Mouse (Mus musculus) kidney, postnatal 25 days (tissue): ENCODE measurements around the gene Ift20.

Experiments
- DNase-seq, 2 experiments: peaks; one replicate each; pipeline ENCODE4 v3.0.0; 2021; ENCODE audit warnings: mixed read lengths in 2 of 2

Ift20 gene

GRCm38 (mm10) chr11:78536080-78536689 lies at the start of gene Ift20, which contains the start of gene Tnfaip1:
Gene Ift20, plus strand, starts transcription at chr11:78536361.
Gene Tnfaip1, minus strand, starts transcription at chr11:78536332.
- DNase-seq = peak; percentile 99

GRCm38 (mm10) chr11:78488168-78488567 lies 48.0 kb upstream of the Ift20 start:
- peak; percentile 70 to 80 for DNase-seq

DNA sequence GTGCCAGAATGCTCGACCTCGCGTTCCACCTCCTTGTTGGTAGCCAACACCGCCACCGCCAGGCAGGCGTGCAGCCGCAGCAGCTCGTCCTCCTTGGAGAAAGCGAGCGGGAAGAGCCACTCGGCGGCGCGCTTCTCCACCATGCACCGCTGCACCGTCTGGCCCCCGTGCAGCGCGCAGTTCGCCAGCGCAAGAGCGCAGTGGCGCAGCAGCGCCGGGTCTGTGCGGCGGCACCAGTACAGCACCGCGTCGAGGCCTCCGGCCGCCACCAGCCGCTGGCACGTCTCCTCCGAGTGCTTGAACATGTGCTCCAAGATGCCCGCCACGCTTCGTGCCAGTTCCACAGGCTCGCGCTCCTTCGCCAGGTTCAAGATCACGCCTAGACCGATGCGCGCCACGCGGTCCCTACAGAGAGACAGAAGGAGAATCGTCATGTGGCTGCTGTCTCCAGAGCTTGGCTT lies 45.4 kb upstream of the Ift20 start:
- DNase-seq = peak; percentile 8 to 47

DNA sequence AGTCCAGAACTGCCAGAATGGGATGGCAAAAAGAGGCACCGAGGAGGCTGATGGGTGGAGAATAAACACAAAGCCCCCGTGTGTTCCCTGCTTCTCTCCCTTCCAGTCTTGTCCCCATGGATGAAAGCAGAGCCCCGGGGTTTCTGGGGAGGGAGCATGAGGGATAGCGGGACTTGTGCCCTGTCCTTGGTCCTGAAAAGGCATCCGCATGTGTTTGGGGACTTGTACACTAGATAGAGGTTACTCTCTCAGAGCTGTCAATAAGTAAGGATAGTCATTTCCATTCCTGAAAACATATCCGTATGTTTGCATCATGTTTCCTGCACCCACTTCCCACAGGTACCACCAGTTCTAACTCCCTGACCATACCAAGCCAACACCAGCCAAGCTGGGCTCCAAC lies 40.3 kb upstream of the Ift20 start:
- DNase-seq = peak in 1 of 2 experiments; percentile 51

DNA sequence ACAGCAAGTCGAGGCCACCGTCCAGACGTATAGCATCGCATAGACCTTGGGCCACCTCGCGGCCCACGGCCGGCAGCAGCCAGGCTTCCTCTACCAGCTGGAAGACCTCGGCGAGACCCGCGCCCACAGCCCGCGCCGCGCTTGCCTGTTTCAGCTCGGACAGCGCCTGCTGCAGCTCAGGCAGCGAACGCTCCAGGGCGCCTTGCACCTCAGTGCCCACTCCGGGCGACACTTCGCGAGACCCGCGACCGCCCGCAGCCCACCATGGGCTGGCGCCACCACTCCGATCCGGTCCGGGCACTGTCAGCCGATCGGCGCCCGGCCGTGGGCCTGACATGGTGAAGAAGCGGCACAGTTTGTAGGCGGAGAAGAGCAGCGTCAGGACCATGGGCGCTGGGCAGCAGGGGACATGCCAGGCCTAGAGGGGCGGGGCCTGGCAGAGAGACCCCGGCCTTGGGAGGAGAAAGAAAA lies 39.1 kb upstream of the Ift20 start:
- peak in 1 of 2 experiments; percentile 13 for DNase-seq

DNA sequence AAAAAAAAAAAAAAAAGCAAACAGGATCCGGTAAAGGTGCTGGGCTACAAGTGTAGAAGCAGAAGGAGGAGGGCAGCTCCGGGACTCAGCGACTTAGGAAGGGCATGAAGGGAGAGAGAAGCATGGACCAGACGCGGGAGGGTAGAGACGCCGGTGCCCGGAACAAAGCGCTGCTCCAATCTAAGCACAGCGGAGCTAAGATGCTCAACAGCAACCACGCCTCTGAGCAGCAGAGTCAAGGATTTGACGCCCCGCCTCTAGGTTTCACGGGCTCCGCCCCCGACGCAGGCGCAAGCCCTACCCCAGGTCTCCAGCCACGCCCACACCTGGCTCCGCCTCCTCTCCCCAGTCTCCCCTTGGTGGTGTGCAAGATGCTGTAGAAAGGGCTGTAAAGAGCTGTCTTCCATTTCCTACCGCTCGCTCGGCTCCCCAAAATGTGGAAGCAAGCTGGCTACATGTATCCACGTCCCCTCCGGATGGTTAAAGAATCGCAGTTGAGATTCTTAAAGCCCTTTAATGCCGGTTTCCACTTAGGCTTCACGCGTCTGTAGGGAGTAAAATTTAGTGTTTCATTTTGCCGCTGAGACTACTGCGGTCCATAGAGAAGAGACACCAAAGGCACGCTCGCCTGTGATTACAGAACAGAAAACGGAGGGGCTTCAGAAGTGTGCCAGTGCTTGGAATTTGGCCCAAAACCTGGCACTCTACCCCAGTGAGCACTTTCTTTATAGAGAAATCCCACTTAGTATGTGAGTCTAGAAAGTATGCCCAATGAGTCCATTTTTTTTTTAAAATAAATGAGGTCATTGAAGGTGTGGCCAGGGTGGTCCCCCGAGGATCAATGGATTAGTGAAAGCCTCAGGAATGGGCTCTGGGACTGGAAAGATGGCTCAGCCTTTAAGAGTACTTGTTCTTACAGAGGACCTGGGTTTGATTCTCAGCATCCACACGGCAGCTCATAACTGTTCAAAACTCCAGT lies 38.3 kb upstream of the Ift20 start, which contains the start of gene Sarm1:
Gene Sarm1, minus strand, starts transcription at position 211 of the 979 bp plus-strand sequence.
- DNase-seq = peak; percentile 94 to 95

DNA sequence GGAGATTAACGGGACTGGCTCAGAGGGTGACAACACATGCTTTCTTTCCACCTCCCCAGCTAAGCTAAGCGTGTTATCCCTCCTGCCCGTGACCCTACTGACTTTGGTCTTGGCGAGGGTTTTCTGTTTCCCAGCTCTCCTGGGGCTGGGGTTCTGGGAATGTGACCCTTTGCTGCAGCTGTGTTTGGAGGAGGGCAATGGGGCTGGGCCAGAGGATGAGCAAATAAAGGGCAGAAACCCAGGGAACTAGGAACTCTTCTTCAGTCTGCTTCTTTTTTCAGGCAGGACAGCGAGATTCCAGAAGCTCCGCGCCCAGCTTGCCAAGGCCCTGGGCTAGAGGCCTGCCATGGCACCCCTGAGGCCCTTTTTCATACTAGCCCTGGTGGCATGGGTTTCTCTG lies 37.2 kb upstream of the Ift20 start, which contains the start of gene Vtn:
Gene Vtn, plus strand, starts transcription at position 88 of the 400 bp plus-strand sequence.
- DNase-seq = no peak

GRCm38 (mm10) chr11:78499543-78499942 lies 36.6 kb upstream of the Ift20 start:
- no peak for DNase-seq

- no peak for DNase-seq
Measured at GRCm38 (mm10) chr11:78500623-78501202, 35.4 kb upstream of the Ift20 start.

- no peak for DNase-seq
Measured at GRCm38 (mm10) chr11:78501529-78501928, 34.6 kb upstream of the Ift20 start.

DNA sequence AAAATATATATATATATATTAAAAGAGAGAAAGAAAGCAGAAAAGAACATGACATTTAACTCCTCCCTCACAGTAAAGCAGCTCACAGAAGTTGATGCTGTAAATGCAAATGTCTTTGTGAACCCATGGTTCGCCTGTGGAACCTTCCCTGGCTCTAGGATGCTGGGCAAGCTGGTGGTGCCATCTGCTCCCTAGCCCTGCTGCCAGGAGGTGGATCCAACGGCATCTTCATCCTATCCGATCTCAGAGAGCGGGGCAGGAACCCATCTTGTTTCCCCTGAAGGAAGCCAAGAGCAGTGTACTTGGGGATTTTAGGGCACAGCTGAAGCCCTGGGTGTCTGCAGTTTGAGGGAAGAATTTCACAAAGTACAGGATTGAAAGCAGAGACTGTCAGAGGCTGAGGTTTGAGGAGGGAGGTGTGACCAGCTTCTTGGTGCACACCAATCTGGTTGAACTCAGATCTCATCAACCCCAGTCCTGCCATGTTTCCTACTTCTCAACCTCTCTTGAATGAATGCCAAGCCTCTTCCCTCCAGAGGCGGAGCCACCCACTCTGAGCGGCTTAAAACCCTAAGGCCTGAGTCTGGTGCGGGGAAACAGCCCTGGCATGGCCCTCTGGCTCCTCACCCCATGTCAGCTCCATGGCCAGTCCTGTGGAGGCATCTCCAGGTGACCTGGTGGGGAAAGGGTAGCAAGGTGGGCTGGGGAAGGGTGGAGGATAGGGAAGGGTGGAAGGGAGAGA lies 33.1 kb upstream of the Ift20 start, which contains the start of gene Sebox:
Gene Sebox, plus strand, starts transcription at position 539 of the 742 bp plus-strand sequence.
- no peak for DNase-seq

DNA sequence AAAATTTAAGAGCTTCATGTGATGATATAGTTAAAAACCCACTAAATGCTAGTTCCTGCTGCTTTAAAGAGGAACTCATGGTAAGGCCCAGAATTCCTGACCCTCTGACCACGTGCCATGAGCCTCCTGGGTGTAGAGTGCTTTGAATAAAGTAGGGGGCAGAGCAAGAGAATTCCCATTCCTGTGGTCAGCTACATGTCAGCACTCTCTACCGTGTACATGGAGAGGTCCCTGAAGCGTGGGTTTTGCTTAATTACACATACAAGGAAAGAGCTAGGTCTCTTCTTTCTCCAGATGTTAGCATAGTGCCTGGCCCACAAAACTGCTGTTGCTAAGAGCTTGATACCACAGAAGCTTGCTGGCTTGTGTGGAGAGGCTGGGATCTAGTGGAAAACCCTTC lies 30.7 kb upstream of the Ift20 start:
- no peak for DNase-seq

GRCm38 (mm10) chr11:78509148-78509547 lies 27.0 kb upstream of the Ift20 start:
- no peak for DNase-seq

GRCm38 (mm10) chr11:78512025-78512957 lies 23.9 kb upstream of the Ift20 start, which contains the start of the genes Tmem199 and Poldip2:
Gene Tmem199, minus strand, starts transcription at chr11:78512172.
Gene Poldip2, plus strand, starts transcription at chr11:78512193.
- peak; percentile 92 to 97 for DNase-seq

GRCm38 (mm10) chr11:78513106-78513790 lies 22.9 kb upstream of the Ift20 start:
- DNase-seq = no peak

- no peak for DNase-seq
Measured at GRCm38 (mm10) chr11:78515549-78516325, 20.4 kb upstream of the Ift20 start.

DNA sequence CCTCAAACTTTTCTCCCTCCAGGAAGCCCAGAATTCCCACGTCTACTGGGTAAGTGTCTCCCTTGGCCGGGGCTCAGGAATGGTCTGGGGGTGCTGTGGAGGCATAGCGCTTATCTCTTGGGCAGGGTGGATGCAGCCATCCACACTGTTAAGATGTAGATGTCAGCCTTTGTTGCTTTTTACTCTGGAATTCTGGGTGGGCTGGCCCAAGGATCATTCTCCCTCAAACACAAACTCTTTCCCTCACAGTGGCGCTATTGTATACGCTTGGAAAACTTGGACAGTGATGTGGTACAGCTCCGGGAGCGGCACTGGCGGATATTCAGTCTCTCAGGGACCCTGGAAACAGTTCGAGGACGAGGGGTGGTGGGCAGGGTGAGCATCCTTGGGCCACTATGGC lies 17.2 kb upstream of the Ift20 start:
- DNase-seq = no peak

DNA sequence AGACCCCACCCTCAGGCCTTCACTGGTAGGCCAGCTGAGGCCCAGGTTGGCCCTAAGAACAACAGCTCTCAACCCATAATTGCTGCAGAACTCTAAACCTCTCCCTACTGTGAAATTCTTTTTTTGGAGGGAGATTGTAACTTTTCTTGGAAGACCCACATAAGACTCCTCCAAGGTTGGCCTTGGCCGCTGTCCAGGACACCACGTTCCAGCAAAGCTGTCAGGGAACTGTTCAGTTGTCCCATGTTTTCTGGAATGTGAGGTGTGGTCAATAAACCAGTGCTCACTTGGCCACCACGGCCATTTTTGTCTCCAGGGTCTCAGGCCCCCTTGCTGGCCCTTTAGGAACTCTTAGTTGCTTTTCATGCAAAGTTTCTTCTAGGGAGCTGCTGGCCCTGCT lies 14.3 kb upstream of the Ift20 start:
- no peak for DNase-seq

DNA sequence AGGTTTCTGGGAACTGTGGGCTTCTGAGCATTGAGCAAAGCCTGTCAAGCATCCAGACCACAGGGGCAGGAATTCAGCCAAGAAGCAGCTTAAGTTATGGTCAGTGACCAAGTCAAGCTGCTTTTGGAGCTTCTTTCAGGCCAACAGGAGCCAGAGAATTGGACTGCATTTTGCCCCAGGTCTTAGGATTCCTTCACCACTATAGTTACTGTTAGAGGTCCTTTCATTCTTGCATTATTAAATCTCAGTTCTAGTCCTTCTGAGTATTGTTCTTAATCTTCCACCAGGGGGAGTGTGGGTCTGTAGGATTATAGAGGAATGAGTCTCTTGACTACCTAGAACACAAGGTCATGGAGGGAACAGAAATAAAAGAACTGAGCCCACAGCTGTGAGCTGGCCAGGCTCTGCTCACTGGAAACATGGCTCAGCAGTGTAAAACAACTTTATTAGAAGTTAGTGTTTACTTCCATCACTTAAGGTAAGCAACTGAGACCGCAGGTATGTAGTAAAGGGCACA lies 13.6 kb upstream of the Ift20 start:
- DNase-seq = no peak
